Mouse (Mus musculus) layer of hippocampus, postnatal 10 days (tissue): ENCODE data around the gene Frmd4a. TPM values are rescaled to one million over a fixed set of nuclear protein-coding genes. Genes with fewer than 3 reads are reported as not detected.

Source experiments
- DNase-seq, 2 experiments: peaks; one replicate each; pipeline ENCODE4 v3.0.0; 2021; ENCODE audit warnings: low spot score in 2 of 2
- total RNA-seq, 2 experiments: library from RNA; stranded (reverse); gene quantifications; 2 replicates each; pipeline ENCODE4 v1.2.3; 2021

The Frmd4a gene
- total RNA-seq, 2 experiments from 2014 or later, result 114 to 128 TPM

- no peak for DNase-seq
Observed at GRCm38 (mm10) chr2:4282777-4283176, 265.3 kb downstream of the Frmd4a start.

- DNase-seq, result no peak
Observed at GRCm38 (mm10) chr2:4285693-4286291, 268.3 kb downstream of the Frmd4a start.

DNA sequence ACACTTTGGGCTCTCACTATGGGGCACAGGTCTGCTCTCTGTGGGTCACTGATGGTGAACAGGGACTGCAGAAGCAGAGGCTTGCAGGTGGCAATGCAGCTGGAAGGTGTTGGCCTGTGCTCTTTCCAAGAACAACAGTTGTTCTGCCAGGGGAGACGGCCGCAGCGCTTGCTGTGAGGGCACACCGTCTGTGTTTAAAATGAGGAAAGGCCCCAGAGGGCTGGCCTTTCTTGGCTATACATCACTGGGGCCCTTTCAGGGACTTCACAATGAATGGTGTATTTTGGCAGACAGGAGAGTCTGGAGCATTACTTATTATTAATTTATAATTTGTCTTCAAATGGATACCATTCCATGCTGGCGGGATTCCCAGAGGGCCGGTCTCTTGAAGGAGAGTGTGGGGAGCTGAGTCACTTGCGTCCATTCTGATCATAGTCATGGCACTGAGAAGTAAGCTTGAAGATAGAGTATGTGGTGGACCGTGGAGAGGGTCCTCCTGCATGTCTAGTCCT is 268.9 kb downstream of the Frmd4a start:
- no peak for DNase-seq

DNA sequence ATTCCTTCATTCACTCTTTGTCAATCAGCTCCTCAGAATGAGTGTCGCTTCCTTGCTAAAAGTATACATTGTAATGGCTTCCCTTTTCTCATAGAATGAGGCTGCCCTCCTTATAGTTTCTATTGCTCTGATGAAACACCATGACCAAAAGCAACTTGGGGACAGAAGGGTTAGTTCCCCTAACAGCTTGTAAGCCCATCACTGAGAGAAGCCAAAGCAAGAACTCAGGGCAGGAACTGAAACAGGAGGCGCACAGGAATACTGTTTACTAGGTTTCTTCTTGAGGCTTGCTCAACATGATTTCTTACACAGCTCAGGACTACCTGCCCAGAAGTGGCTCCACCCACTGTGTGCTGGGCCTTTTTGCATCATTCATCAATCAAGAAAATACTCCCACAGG is 273.0 kb downstream of the Frmd4a start:
- DNase-seq, result no peak

GRCm38 (mm10) chr2:4291100-4291499 is 273.6 kb downstream of the Frmd4a start:
- no peak for DNase-seq

DNA sequence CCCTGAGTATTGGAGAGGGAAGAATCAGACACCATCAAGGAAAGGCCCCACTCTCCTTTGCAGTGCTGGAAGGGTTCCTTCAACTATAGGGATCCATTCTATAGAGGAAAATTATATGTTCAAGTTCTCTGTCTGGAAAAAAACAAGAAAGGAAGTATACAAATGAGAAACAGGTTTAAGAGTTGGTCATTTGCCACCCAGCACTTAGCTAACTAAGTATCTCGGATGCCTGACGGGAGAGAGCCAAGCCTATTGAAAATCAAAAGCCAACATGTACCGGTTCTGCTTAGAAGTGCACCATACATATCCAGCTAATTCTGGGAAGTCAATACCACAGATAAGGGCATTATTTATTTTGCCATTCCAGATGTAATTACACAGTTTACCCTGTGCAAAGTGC is 274.2 kb downstream of the Frmd4a start:
- no peak for DNase-seq

DNA sequence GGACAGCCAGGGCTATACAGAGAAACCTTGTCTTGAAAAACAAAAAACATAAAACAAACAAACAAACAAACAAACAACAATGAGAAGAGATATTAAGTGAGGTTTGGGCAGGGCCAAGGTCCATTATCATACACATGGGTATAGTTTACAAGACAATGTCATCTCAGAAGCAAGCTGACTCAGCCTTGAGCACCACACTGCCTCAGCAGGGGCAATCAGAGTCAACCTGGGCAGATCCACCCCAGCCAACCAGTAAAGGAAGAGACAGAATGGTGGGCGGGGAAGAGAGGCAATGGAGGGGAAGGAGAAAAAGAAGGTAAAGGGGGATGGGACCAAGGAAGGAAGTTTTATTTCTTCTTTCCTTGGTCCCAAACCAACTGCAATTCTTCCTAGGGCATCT is 276.2 kb downstream of the Frmd4a start:
- DNase-seq, result no peak

GRCm38 (mm10) chr2:4295641-4296040 is 278.1 kb downstream of the Frmd4a start:
- no peak for DNase-seq

GRCm38 (mm10) chr2:4296881-4297280 is 279.4 kb downstream of the Frmd4a start:
- no peak for DNase-seq

DNA sequence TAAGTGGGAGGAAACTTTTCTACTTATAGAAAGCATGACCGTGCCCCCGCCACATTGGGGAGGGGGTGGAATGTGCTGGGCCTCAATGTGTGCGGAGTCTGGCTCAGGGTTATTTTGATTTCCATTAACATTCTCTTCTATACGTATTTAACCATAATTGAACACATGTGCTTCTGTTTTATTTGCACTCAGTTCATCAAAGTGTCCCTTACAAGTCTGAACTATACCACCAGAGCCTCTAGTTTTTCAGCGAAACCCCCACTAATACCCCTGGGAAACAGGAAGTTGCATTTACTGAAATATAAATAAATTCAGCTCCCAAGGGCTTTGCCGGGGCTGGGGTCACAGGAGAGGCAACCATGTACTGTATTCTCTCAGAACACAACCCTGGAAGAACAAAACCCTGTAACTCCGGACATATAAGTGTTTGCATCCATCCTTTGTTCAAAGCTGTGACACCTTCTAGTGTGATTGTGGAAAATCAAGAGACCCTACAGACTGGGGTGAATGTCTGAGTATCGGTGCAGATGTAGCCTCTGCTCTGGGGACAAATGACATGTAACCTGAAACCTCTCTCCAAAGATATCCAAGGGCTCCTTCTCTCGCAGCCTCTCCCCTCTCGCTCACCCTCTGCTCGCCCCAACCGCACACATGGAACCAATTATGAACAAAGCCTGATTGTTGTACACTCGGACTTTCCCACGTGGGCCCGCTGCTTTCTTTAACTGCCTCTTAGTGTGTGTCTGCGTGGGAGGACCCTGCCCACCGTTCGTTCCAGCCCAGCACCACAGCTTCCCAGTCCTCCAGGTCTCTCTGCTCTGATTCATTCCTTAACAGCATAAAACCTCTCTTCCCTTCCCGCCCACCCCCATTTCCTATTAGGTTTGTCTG is 281.1 kb downstream of the Frmd4a start:
- no peak for DNase-seq

- DNase-seq, result no peak
Observed at GRCm38 (mm10) chr2:4299593-4299992, 282.1 kb downstream of the Frmd4a start.

GRCm38 (mm10) chr2:4300383-4300811 is 282.9 kb downstream of the Frmd4a start:
- DNase-seq, result no peak

DNA sequence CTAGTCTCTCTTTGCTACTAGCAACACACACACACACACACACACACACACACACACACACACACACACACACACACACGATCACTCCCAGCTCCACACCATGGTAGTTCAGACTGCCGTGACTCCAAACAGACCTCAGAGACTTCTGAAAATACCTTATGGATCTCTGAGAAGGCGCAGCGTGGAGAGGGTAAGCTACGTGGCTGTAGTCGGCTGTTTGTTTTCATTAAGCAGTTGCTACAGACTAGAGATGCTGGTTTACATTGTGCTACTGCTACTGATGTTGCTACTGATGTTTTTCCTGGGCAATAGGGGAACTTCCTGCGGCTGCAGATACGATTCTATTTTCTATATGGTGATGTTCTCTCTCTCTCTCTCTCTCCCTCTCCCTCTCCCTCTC is 283.3 kb downstream of the Frmd4a start:
- DNase-seq, result no peak

GRCm38 (mm10) chr2:4301256-4301655 is 283.7 kb downstream of the Frmd4a start:
- no peak for DNase-seq

DNA sequence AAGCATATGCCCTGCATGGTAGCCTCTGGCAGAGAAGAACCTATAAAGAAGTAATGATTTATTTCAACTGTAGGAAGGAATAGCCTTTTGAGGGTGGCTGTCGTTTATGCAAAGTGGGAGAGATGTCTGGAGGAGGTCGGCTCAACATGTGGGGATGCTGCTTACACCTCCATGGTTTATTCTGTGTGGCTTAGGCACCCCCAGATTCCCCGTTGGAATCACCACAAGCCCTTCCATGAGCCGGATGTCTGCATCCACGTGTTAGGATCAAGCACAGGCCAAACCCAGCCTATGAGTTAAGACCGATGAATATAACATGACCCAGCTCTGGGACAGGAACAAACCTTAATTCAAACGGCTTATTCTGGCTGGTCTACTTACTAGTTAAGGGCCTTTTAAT is 284.2 kb downstream of the Frmd4a start:
- no peak for DNase-seq

DNA sequence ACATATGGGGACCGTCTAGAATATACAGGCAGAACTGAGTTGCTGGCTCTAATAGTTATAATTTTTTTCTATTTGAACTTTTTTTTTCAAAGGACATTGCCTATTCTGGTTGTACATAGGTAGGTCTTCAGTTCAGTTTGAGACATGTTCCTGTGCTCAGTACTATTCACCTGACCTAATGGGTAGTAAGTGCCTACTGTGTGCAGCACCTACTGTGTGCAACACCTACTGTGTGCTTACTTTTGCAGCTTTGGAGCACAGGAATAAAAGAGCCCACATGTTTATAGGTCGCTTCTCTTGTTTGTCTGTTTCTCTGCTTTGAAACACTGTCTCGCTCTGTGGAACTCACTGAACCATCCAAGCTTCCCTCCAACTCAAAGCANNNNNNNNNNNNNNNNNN is 284.6 kb downstream of the Frmd4a start:
- DNase-seq, result no peak

DNA sequence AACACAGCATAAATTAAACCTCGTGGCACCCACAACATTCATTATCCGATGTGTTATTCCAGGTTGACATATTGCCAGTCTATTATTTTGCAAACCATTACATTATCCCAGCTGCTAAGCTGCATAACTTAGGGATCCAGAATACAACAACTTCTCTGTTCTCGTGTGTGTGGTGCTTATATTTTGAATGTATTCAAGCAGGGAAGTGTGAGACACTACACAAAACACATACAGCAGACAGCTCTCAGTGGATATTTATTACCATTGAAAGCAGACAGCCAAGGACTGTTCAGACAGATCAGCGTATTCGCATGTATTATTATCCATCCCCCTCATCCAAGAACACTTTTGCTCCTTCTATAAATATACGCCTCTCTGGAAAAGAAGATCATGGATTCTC is 289.6 kb downstream of the Frmd4a start:
- no peak for DNase-seq

- no peak for DNase-seq
Observed at GRCm38 (mm10) chr2:4314545-4314944, 297.0 kb downstream of the Frmd4a start.

DNA sequence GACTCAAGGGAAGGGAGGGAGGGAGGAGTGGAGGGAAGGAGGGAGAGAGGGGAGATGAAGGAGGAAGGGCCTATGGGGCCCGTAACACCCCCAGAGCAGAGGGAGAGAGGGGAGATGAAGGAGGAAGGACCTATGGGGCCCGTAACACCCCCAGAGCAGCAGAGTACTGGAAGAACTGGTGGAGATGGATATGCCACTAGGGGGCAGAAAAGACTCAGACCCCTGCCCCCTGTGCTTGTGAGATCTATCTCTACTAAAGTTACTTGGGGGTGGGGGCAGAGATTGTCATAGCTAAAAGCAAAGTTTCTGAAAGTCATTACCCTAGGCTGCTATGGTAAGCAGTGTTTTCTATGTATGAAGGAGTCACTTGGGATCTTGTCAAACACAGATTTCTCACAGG is 299.1 kb downstream of the Frmd4a start:
- no peak for DNase-seq

- no peak for DNase-seq
Observed at GRCm38 (mm10) chr2:4318134-4318533, 300.6 kb downstream of the Frmd4a start.

- DNase-seq, result no peak
Observed at GRCm38 (mm10) chr2:4326241-4327010, 308.9 kb downstream of the Frmd4a start.

DNA sequence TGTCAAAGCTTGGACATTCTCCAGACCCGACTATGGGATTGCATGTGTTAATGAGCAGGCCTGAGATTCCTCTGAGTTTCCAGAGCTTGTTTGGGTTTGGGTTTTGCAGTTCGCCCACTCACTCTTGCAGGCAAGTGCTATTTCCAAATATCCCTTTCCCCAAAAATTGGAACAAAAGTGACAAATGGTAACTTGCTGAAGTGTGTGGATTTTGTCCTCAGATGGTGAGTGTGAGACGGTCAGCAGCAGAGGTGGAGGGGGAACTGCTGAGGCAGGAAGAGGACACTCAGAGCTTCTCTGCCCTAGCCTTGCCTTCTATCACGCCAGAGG is 309.5 kb downstream of the Frmd4a start:
- DNase-seq, result no peak
